Mouse (Mus musculus) gastrocnemius, adult 18-20 months (tissue): ENCODE measurements around the gene Chmp4b. TPM values are rescaled to one million over a fixed set of nuclear protein-coding genes. Genes with fewer than 3 reads are reported as not detected.

Experiments
- DNase-seq: peaks from one replicate; pipeline ENCODE4 v3.0.0; 2021; ENCODE audit warnings: low spot score
- long read RNA-seq, 2 experiments: library from polyadenylated mRNA; stranded (forward); transcript quantifications; one replicate each; pipeline ENCODE4 v2.0.0; 2021
- total RNA-seq, 2 experiments: library from RNA; stranded (reverse); gene quantifications; 2 replicates each; pipeline ENCODE4 v1.2.3; 2021

Gene Chmp4b
- 100 to 1,000 TPM; 121 to 127 TPM for total RNA-seq
- long read RNA-seq, experiment 1, partial matches to known transcripts = 0 of 8 reads
- long read RNA-seq, experiment 1, other reads (novel, unspliced or antisense) = 7 of 8 reads
- long read RNA-seq, experiment 2, partial matches to known transcripts = 0 of 5 reads
- long read RNA-seq, experiment 2, other reads (novel, unspliced or antisense) = 4 of 5 reads

DNA sequence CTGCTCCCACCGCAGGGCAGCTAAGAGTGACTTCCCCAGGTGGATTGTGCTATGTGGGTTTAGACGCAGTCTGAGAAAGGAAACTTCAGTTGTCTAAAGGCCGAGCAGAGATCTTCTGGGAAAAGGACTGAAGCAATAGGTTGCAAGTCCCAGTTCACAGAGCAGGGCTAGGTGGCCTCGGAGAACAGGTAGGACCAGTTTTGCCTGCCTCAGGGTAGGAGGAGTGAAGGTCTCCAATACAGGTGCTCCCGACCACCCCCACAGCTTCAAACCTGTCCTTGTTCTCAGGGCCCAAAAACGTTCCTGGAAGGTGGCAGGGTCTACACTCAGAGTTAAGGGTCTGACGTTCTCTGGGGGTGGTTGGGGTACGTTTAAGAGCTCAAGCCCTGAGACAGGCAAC lies at the start of gene Chmp4b:
TSS of gene Chmp4b (plus strand) at position 343 of the 400 bp plus-strand sequence.
- DNase-seq = no peak

DNA sequence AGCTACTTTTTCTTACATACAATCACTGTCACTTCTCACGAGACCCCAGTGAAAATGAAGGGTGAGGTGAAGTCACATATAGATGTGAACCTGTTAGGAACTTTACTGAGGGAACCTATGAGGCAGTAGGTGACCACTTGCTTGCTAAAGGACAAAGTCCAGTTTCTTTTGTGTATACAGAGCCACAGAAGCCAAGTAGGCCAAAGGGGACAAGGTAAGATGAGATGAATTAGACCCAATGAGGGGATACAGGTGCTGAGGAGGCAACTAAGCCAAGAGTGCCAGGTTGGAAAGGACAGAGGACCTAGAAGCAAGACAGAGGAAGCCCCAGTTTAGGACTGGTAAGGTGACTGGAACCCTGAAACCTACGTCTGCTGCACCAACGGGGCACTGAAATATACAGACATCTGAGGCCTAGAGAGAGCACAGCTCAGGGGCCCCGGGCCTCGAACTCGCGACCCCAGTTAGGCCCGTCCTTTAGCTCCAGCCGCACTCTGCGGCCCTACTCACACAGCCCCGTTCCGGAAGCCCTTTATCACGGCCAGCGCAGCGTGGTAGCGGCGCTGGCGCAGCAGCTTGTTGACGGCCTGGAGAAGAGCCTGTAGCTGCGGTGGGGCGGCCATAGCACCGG lies 48.4 kb upstream of the Chmp4b start:
- no peak for DNase-seq

DNA sequence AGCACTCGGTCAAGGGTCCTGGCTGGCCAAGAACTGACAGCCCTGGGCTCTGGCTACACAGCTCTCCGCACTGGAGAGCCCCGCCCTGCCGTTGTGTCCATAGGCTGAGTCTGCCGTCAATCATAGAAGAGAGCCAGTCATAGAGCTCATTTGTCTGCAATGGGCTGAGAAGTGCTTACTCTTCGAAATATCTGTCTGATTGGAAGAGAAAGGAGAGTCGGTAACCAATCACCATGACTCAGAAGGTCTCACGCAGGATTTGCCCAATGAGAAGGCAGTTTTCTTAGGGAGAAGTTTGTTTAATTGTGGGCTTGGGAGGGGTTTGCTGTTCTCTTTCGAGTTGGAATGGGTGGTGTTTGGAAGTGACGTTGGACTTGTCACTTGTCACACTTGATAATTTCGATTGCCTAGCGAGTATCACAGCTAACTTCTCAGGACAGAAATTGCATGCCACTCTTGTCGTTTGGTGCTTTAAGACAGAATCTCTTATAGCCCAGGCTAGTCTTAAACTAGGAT lies 47.8 kb upstream of the Chmp4b start, which contains the start of gene Pxmp4:
TSS of gene Pxmp4 (minus strand) at position 71 of the 516 bp plus-strand sequence.
- peak; percentile 99 for DNase-seq

GRCm38 (mm10) chr2:154604156-154604555 lies 47.3 kb upstream of the Chmp4b start:
- DNase-seq = no peak

DNA sequence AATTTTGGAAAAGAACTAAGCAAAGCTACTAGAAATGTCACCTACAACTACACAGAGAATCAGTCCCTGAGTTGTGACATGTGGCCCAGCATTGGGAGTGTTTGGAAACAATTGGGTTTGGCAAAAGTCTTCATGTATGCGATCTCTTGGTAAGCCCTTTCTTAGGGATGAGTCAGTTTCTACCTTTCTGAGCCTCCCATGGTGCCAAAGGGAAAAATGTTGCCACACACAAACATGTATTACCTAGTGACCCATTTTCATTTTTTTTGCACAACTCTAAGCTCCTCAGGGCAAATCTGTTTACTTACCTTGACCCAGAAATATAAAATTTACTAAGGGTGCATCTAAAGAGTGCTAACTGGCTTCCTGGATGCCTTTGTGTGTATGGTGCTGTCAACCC lies 44.5 kb upstream of the Chmp4b start:
- no peak for DNase-seq

DNA sequence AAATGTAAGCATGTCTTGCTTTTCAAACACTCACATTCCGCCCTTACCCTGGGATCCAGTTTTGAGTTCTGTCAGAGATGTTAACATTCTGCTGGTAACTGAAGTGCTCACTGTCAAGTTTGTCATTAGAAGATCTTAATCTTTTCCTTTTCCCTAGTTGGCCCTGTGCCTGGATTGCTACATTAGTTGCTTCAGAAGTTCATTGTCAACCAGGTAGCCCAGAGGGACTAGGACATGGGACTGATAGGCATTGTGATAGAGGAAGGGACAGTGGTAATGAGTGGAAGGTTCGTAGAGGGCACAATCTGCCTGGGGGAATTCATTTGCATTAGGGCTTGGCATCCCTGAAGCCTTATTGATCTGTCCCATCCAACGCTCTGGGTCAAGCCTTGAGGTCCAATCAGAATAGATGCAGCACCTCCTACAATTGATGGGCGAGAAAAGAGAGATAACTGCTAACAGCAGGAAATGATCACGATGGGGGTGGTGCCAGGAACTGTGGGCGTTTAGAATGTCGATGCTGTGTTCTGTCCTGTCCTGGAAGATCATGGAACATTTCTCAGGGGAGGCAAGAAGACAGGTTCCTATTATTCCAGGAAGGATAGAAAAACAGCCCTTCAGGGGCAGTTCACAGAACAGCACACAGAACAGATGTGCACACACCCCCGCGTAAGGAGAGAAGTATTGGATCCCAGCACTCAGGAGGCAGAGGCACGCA lies 42.3 kb upstream of the Chmp4b start:
- DNase-seq = no peak

GRCm38 (mm10) chr2:154613118-154614115 lies 38.1 kb upstream of the Chmp4b start, which contains the start of the genes Zfp341 and 4930519P11Rik:
Gene Zfp341 (plus strand): TSS chr2:154613297.
Gene 4930519P11Rik (minus strand): TSS chr2:154613437.
- peak; percentile 89 for DNase-seq

GRCm38 (mm10) chr2:154614841-154615576 lies 36.5 kb upstream of the Chmp4b start:
- DNase-seq = no peak

- no peak for DNase-seq
Observed at GRCm38 (mm10) chr2:154615674-154616073, 35.8 kb upstream of the Chmp4b start.

- DNase-seq = no peak
Observed at GRCm38 (mm10) chr2:154617061-154617460, 34.4 kb upstream of the Chmp4b start.

- DNase-seq = no peak
Observed at GRCm38 (mm10) chr2:154621684-154622083, 29.8 kb upstream of the Chmp4b start.

DNA sequence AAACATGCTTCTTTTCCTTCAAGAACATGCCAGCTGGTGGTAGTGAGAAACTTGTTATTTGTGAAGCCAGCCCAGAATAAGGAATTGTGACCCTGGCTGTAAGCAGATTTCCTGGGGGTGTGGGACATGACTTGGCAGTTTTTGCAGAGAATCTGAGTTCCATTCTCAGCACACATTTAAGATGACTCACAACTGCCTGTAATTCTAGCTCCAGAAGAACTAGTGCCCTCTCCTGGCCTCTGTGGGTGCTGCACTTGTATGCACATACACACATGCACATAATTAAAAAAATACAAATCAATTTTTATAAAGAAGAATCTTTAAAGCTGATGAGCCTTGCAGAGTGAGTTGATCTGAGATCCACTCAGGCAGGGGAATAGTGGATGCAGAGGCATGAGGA lies 27.4 kb upstream of the Chmp4b start:
- DNase-seq = no peak

- no peak for DNase-seq
Observed at GRCm38 (mm10) chr2:154630531-154630930, 21.0 kb upstream of the Chmp4b start.

GRCm38 (mm10) chr2:154632203-154632780 lies 19.2 kb upstream of the Chmp4b start:
- DNase-seq = no peak

DNA sequence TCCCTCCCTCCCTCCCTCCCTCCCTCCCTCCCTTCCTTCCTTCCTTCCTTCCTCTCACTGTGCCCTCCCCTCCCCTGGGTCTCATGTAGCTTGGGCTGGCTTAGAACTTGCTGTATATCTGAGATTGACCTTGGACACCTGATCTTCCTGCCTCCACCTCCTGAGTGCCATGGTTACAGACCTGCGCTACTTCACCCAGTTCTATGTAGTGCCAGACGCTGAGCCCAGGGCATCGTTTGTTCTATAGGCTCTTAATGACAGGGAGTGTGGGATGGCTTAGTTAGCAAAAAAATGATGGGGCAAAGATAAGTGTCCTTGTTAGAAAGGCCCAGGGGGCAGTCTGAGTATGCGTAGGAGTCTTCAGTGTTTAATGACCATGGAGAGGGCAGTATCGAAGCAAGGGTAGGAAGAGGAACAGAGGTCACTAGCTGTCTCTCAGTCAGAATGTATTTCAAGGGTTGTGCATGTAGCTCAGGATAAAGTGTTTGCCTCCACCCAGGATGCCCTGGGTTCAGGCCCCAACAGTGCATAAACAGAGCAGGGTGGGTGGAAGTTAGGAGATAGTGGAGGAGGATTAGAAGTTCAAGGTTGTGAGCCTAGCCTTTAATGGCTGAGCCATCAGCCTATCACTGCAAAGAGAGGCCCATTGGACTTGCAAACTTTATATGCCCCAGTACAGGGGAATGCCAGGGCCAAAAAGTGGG lies 18.3 kb upstream of the Chmp4b start:
- no peak for DNase-seq

DNA sequence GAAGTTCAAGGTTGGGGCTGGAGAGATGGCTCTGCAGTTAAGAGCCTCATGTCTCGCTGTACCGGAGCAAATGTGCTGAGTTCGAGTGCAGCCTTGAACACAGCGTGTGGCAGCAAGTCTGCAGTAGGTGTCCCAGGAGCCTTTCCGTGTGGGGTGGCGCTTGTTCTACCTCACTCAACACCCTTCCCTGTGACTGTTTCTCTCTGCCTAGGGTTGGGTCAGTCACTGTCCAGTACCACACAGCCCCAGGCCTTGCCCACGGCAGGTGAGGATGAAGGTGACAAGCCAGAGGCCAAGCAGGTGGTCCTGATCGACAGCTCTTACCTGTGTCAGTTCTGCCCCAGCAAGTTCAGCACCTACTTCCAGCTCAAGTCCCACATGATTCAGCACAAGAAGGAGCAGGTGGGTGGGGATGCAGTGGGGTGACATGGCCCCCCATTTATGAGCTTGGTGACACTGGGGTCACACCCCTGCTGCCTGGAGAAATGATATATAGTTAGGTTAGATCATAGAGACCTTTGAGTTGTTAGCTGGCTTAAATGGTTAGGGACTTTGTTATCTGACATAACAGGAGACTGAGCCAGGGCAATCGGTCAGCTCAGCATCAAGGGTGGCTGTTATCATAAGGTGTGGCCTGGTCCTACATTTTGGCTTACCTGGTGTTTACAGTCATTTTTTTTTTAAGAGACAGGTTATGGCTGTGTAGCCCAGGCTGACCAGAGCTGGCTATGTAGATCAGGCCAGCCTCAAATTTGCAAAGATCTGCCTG lies 17.4 kb upstream of the Chmp4b start:
- DNase-seq = no peak

DNA sequence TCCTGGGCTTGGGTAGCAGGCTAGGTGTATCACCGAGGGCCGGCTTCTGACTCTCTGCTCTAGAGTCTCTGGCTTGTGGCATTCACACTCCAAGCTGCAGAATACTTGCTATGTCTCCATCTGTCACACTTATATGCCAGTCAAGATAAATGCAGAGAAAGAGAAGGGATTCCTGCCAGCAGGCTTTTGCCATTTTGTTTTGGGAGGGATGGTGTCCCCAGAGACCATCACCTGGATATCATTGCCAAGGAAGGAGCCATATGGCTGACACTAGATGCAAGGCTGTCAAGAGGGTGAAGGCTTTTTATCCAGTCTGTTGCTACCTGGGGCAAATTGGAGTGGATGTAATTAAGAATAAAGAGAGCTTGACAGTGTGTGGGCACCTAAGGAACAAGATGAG lies 15.7 kb upstream of the Chmp4b start:
- DNase-seq = no peak

GRCm38 (mm10) chr2:154638521-154638920 lies 13.0 kb upstream of the Chmp4b start:
- DNase-seq = no peak

DNA sequence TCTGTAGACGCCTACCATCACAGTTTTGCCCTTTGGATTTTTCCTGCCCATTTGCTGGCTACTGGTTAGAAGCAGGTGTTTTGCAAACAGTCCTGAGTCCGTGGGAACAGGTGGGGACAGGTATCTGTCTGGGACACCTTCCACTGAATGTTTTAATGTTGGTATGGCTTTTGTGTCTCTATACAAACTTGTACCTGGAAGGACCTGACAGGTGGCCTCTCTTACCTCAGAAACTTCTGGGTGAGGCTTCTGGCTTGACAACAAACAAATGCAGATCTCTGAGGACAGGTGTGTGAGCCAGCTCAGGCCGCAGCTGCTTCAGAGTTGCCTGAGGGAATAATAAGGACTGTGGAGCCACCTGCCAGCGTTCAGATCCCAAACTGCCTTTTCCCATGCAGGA lies 12.4 kb upstream of the Chmp4b start:
- DNase-seq = no peak
